Mouse (Mus musculus): ENCODE measurements at regions not wholly inside any gene's neighbourhood (a gene's known extent, or its start where the extent isn't known, plus 50 kb on each side); places are given as distances from the start of the nearest gene placed in this dataset.

GRCm38 (mm10) chr1:142973387-142973786 lies 667.1 kb upstream of the B3galt2 start:
- ATAC-seq (replicated peaks; ENCODE audit: insufficient number of reproducible peaks, low FRiP score, low TSS enrichment) = no peak
- H3K4me1 ChIP-seq (ENCODE audit: control insufficient read depth, insufficient read depth, low read length) = no peaks in the 10 kb centered on the region
- no peaks in the 10 kb centered on the region for H3K36me3 ChIP-seq (ENCODE audit: control insufficient read depth, insufficient read depth, low read length)
- no peak overlapping the region for H3K9ac ChIP-seq (ENCODE audit: low read depth, low read length)
- no peak overlapping the region for H3K27ac ChIP-seq (ENCODE audit: low read depth, low read length)
- no peaks in the 10 kb centered on the region for H3K27me3 ChIP-seq (ENCODE audit: control insufficient read depth, insufficient read depth, low read length)
- no peak overlapping the region for H3K4me2 ChIP-seq
- H3K4me3 ChIP-seq (ENCODE audit: low read depth, low read length) = no peak overlapping the region
- no peaks in the 10 kb centered on the region for H3K9me3 ChIP-seq (replicated peaks; ENCODE audit: control insufficient read depth, low read length)
- 71% methylated on average over 2 of the region's 2 CpGs for WGBS (ENCODE audit: insufficient replicate concordance)

GRCm38 (mm10) chr1:142982994-142983393 lies 657.5 kb upstream of the B3galt2 start:
- H3K27me3 ChIP-seq (ENCODE audit: control insufficient read depth, insufficient read depth, low read length) = no peaks in the 10 kb centered on the region
- H3K4me2 ChIP-seq = no peak overlapping the region
- WGBS (ENCODE audit: insufficient replicate concordance) = 78% methylated on average over 5 of the region's 5 CpGs
- no peak overlapping the region for H3K9ac ChIP-seq (ENCODE audit: low read depth, low read length)
- H3K27ac ChIP-seq (ENCODE audit: low read depth, low read length) = no peak overlapping the region
- H3K9me3 ChIP-seq (replicated peaks; ENCODE audit: control insufficient read depth, low read length) = no peaks in the 10 kb centered on the region
- no peak for ATAC-seq (replicated peaks; ENCODE audit: insufficient number of reproducible peaks, low FRiP score, low TSS enrichment)
- no peaks in the 10 kb centered on the region for H3K36me3 ChIP-seq (ENCODE audit: control insufficient read depth, insufficient read depth, low read length)
- H3K4me3 ChIP-seq (ENCODE audit: low read depth, low read length) = no peak overlapping the region
- no peaks in the 10 kb centered on the region for H3K4me1 ChIP-seq (ENCODE audit: control insufficient read depth, insufficient read depth, low read length)

GRCm38 (mm10) chr1:142983641-142984040 lies 656.8 kb upstream of the B3galt2 start:
- 79% methylated on average over 3 of the region's 3 CpGs for WGBS (ENCODE audit: insufficient replicate concordance)
- H3K36me3 ChIP-seq (ENCODE audit: control insufficient read depth, insufficient read depth, low read length) = no peaks in the 10 kb centered on the region
- no peak overlapping the region for H3K4me3 ChIP-seq (ENCODE audit: low read depth, low read length)
- no peak overlapping the region for H3K27ac ChIP-seq (ENCODE audit: low read depth, low read length)
- no peaks in the 10 kb centered on the region for H3K27me3 ChIP-seq (ENCODE audit: control insufficient read depth, insufficient read depth, low read length)
- no peak overlapping the region for H3K4me2 ChIP-seq
- H3K9me3 ChIP-seq (replicated peaks; ENCODE audit: control insufficient read depth, low read length) = no peaks in the 10 kb centered on the region
- no peaks in the 10 kb centered on the region for H3K4me1 ChIP-seq (ENCODE audit: control insufficient read depth, insufficient read depth, low read length)
- no peak overlapping the region for H3K9ac ChIP-seq (ENCODE audit: low read depth, low read length)
- ATAC-seq (replicated peaks; ENCODE audit: insufficient number of reproducible peaks, low FRiP score, low TSS enrichment) = no peak

GRCm38 (mm10) chr1:142985516-142985915 lies 654.9 kb upstream of the B3galt2 start:
- Histone ChIP-seq H3K27me3 (ENCODE audit: control insufficient read depth, insufficient read depth, low read length) (no peaks in the 10 kb centered on the region), H3K4me1 (ENCODE audit: control insufficient read depth, insufficient read depth, low read length) (no peaks in the 10 kb centered on the region), H3K9me3 (replicated peaks; ENCODE audit: control insufficient read depth, low read length) (no peaks in the 10 kb centered on the region), H3K4me2 (no peak overlapping the region), H3K36me3 (ENCODE audit: control insufficient read depth, insufficient read depth, low read length) (no peaks in the 10 kb centered on the region), H3K4me3 (ENCODE audit: low read depth, low read length) (no peak overlapping the region), H3K9ac (ENCODE audit: low read depth, low read length) (no peak overlapping the region), H3K27ac (ENCODE audit: low read depth, low read length) (no peak overlapping the region)
- 17% methylated on average over 1 of the region's 1 CpGs for WGBS (ENCODE audit: insufficient replicate concordance)
- no peak for ATAC-seq (replicated peaks; ENCODE audit: insufficient number of reproducible peaks, low FRiP score, low TSS enrichment)

- no peaks in the 10 kb centered on the region for H3K27me3 ChIP-seq (ENCODE audit: control insufficient read depth, insufficient read depth, low read length)
- no peaks in the 10 kb centered on the region for H3K36me3 ChIP-seq (ENCODE audit: control insufficient read depth, insufficient read depth, low read length)
- H3K9me3 ChIP-seq (replicated peaks; ENCODE audit: control insufficient read depth, low read length) = no peaks in the 10 kb centered on the region
- 52% methylated on average over 1 of the region's 1 CpGs for WGBS (ENCODE audit: insufficient replicate concordance)
- no peak for ATAC-seq (replicated peaks; ENCODE audit: insufficient number of reproducible peaks, low FRiP score, low TSS enrichment)
- no peak overlapping the region for H3K4me3 ChIP-seq (ENCODE audit: low read depth, low read length)
- H3K4me2 ChIP-seq = no peak overlapping the region
- no peak overlapping the region for H3K9ac ChIP-seq (ENCODE audit: low read depth, low read length)
- H3K4me1 ChIP-seq (ENCODE audit: control insufficient read depth, insufficient read depth, low read length) = no peaks in the 10 kb centered on the region
- no peak overlapping the region for H3K27ac ChIP-seq (ENCODE audit: low read depth, low read length)
Measured at GRCm38 (mm10) chr1:143000216-143000615, 640.2 kb upstream of the B3galt2 start.

GRCm38 (mm10) chr1:143001112-143001511 lies 639.4 kb upstream of the B3galt2 start:
- Histone ChIP-seq H3K4me1 (ENCODE audit: control insufficient read depth, insufficient read depth, low read length) (no peaks in the 10 kb centered on the region), H3K4me3 (ENCODE audit: low read depth, low read length) (no peak overlapping the region), H3K27ac (ENCODE audit: low read depth, low read length) (no peak overlapping the region), H3K9me3 (replicated peaks; ENCODE audit: control insufficient read depth, low read length) (no peaks in the 10 kb centered on the region), H3K9ac (ENCODE audit: low read depth, low read length) (no peak overlapping the region), H3K4me2 (no peak overlapping the region), H3K36me3 (ENCODE audit: control insufficient read depth, insufficient read depth, low read length) (no peaks in the 10 kb centered on the region), H3K27me3 (ENCODE audit: control insufficient read depth, insufficient read depth, low read length) (no peaks in the 10 kb centered on the region)
- 69% methylated on average over 3 of the region's 3 CpGs for whole genome bisulfite sequencing (ENCODE audit: insufficient replicate concordance)
- ATAC-seq (replicated peaks; ENCODE audit: insufficient number of reproducible peaks, low FRiP score, low TSS enrichment) = no peak

GRCm38 (mm10) chr1:143006045-143006444 lies 634.4 kb upstream of the B3galt2 start:
- ATAC-seq (replicated peaks; ENCODE audit: insufficient number of reproducible peaks, low FRiP score, low TSS enrichment) = no peak
- Histone ChIP-seq H3K4me3 (ENCODE audit: low read depth, low read length) (no peak overlapping the region), H3K27ac (ENCODE audit: low read depth, low read length) (no peak overlapping the region), H3K9me3 (replicated peaks; ENCODE audit: control insufficient read depth, low read length) (no peaks in the 10 kb centered on the region), H3K36me3 (ENCODE audit: control insufficient read depth, insufficient read depth, low read length) (no peaks in the 10 kb centered on the region), H3K9ac (ENCODE audit: low read depth, low read length) (no peak overlapping the region), H3K4me2 (no peak overlapping the region), H3K4me1 (ENCODE audit: control insufficient read depth, insufficient read depth, low read length) (no peaks in the 10 kb centered on the region), H3K27me3 (ENCODE audit: control insufficient read depth, insufficient read depth, low read length) (no peaks in the 10 kb centered on the region)
- WGBS (ENCODE audit: insufficient replicate concordance) = 61% methylated on average over 3 of the region's 3 CpGs

- ATAC-seq (replicated peaks; ENCODE audit: insufficient number of reproducible peaks, low FRiP score, low TSS enrichment) = no peak
- Histone ChIP-seq H3K4me2 (no peak overlapping the region), H3K4me3 (ENCODE audit: low read depth, low read length) (no peak overlapping the region), H3K9me3 (replicated peaks; ENCODE audit: control insufficient read depth, low read length) (no peaks in the 10 kb centered on the region), H3K27ac (ENCODE audit: low read depth, low read length) (no peak overlapping the region), H3K36me3 (ENCODE audit: control insufficient read depth, insufficient read depth, low read length) (no peaks in the 10 kb centered on the region), H3K27me3 (ENCODE audit: control insufficient read depth, insufficient read depth, low read length) (no peaks in the 10 kb centered on the region), H3K4me1 (ENCODE audit: control insufficient read depth, insufficient read depth, low read length) (no peaks in the 10 kb centered on the region), H3K9ac (ENCODE audit: low read depth, low read length) (no peak overlapping the region)
- 59% methylated on average over 2 of the region's 2 CpGs for WGBS (ENCODE audit: insufficient replicate concordance)
Measured at GRCm38 (mm10) chr1:143019982-143020381, 620.5 kb upstream of the B3galt2 start.

- WGBS (ENCODE audit: insufficient replicate concordance) = 70% methylated on average over 2 of the region's 2 CpGs
- ATAC-seq (replicated peaks; ENCODE audit: insufficient number of reproducible peaks, low FRiP score, low TSS enrichment) = no peak
- no peak overlapping the region for H3K27ac ChIP-seq (ENCODE audit: low read depth, low read length)
Measured at GRCm38 (mm10) chr1:143053161-143053560, 587.3 kb upstream of the B3galt2 start.

More at GRCm38 (mm10) chr1:143053161-143053560, 587.3 kb upstream of the B3galt2 start:
- no peaks in the 10 kb centered on the region for H3K36me3 ChIP-seq (ENCODE audit: control insufficient read depth, insufficient read depth, low read length)
- no peaks in the 10 kb centered on the region for H3K4me1 ChIP-seq (ENCODE audit: control insufficient read depth, insufficient read depth, low read length)
- no peak overlapping the region for H3K9ac ChIP-seq (ENCODE audit: low read depth, low read length)
- no peak overlapping the region for H3K4me2 ChIP-seq
- no peaks in the 10 kb centered on the region for H3K9me3 ChIP-seq (replicated peaks; ENCODE audit: control insufficient read depth, low read length)
- no peak overlapping the region for H3K4me3 ChIP-seq (ENCODE audit: low read depth, low read length)
- H3K27me3 ChIP-seq (ENCODE audit: control insufficient read depth, insufficient read depth, low read length) = no peaks in the 10 kb centered on the region

All from heart, embryonic 11.5 days (tissue).